Comparison of ENCODE assay signal across 25 mouse cellular contexts in the genomic region with DNA sequence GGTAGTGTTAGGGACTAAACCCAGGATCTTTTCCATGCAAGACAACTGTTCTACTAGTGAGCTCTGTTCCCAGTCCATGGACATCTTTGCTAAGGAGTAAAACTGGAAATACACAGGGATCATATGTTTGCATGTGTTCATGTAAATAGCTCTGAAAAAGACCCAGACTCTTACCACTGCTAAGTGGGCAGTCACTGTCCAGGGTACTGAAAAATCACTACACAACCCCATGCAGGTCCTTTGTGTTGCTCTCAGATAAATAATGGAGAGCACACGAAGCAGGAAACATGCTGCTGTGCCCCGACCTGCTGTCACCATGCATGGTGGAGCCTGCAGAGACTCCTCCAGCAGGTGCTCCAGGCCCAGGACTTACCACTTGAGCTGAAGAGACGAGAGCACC. TPM values are rescaled to one million over a fixed set of nuclear protein-coding genes. Genes with fewer than 3 reads are reported as not detected.
DNase-seq lines count a peak whose midpoint lies in the region; ATAC-seq and TF ChIP-seq lines count a peak whose summit lies in the region.
"Had no signal": no experiment of that assay in that cellular context is flagged by ENCODE, and none has a peak within 500 bp of the region (broad histone marks: within the 10 kb centered on the region; RNA-seq: fewer than 3 reads in every experiment).

No protein-coding gene starts in this region.

- no peak overlapping the region for H3K9ac ChIP-seq in kidney, embryonic 14.5 days (ENCODE audit: low read depth, low read length)
- H3K9ac ChIP-seq: forebrain, embryonic 12.5 days; heart, embryonic 15.5 days; hindbrain, embryonic 12.5 days; limb, embryonic 15.5 days had no signal

- no peak overlapping the region for H3K4me3 ChIP-seq in kidney, embryonic 14.5 days (ENCODE audit: low read length)
- H3K4me3 ChIP-seq: forebrain, embryonic 12.5 days; heart, embryonic 15.5 days; hindbrain, embryonic 12.5 days; limb, embryonic 15.5 days had no signal

- no peak for TF ChIP-seq CTCF in brain, embryonic 14.5 days (IDR thresholded peaks at IDR 0.05; ENCODE audit: borderline replicate concordance, extremely low read depth, insufficient read depth, insufficient read length)

- no peak overlapping the region for H3K27ac ChIP-seq in kidney, embryonic 14.5 days (ENCODE audit: low read depth, low read length)
- H3K27ac ChIP-seq: forebrain, embryonic 12.5 days; heart, embryonic 15.5 days; hindbrain, embryonic 12.5 days; limb, embryonic 15.5 days; macrophage had no signal

- no peak overlapping the region for H3K4me2 ChIP-seq in kidney, embryonic 14.5 days (replicated peaks; ENCODE audit: low read depth, low read length)
- H3K4me2 ChIP-seq: forebrain, embryonic 12.5 days; heart, embryonic 15.5 days; hindbrain, embryonic 12.5 days; limb, embryonic 15.5 days had no signal

- ATAC-seq in kidney, embryonic 14.5 days (ENCODE audit: low FRiP score, low TSS enrichment): 0 out of 2 replicates have a peak, but pooled peaks have one; percentile 6
- ATAC-seq: intestine, embryonic 16.5 days; midbrain, embryonic 16.5 days had no signal

- no peaks in the 10 kb centered on the region for H3K4me1 ChIP-seq in kidney, embryonic 14.5 days (ENCODE audit: control insufficient read depth, insufficient read depth, low read length)
- H3K4me1 ChIP-seq: forebrain, embryonic 12.5 days; heart, embryonic 15.5 days; hindbrain, embryonic 12.5 days; limb, embryonic 15.5 days had no signal

- DNase-seq in kidney, postnatal 14 days: no peak
- DNase-seq in ES-CJ7 (ENCODE audit: low read depth, low spot score): peak; percentile 45
- peak; percentile 3 for DNase-seq in brain, embryonic 14.5 days (ENCODE audit: low read depth)
- peak; percentile 26 for DNase-seq in hindlimb bud, embryonic 11.5 days (ENCODE audit: extremely low spot score, low read depth, low spot score)
- no peak for DNase-seq in layer of hippocampus, postnatal 25 days (ENCODE audit: extremely low spot score in 1 of 2, low spot score in 1 of 2)
- no peak for DNase-seq in natural killer cell, adult 2 months (ENCODE audit: low spot score in 2 of 2)
- DNase-seq: cerebellum, postnatal 14 days; heart, adult 18-20 months; lung, adult 18-20 months; spleen, adult 18-20 months; thymus, postnatal 14 days had no signal

- H3K36me3 ChIP-seq in kidney, embryonic 14.5 days (ENCODE audit: control insufficient read depth, insufficient read depth, low read length): no peaks in the 10 kb centered on the region
- H3K36me3 ChIP-seq: forebrain, embryonic 12.5 days; heart, embryonic 15.5 days; hindbrain, embryonic 12.5 days; limb, embryonic 15.5 days had no signal

- no peak for TF ChIP-seq POLR2A in brain, embryonic 14.5 days (IDR thresholded peaks at IDR 0.05; ENCODE audit: borderline replicate concordance, extremely low read depth, insufficient read depth, insufficient read length, poor library complexity, severe bottlenecking)

- H3K27me3 ChIP-seq in kidney, embryonic 14.5 days (ENCODE audit: control insufficient read depth, insufficient read depth, low read length): no peaks in the 10 kb centered on the region
- H3K27me3 ChIP-seq: forebrain, embryonic 12.5 days; heart, embryonic 15.5 days; hindbrain, embryonic 12.5 days; limb, embryonic 15.5 days had no signal

- WGBS in kidney, embryonic 14.5 days: 39% methylated on average over 3 of the region's 3 CpGs

- no peaks in the 10 kb centered on the region for H3K9me3 ChIP-seq in kidney, embryonic 14.5 days (ENCODE audit: control insufficient read depth, low read length)
- H3K9me3 ChIP-seq: forebrain, embryonic 12.5 days; G1E; heart, embryonic 15.5 days; hindbrain, embryonic 12.5 days; limb, embryonic 15.5 days had no signal

RNA-seq across cellular contexts. Expression of a gene that starts 25.6 kb away (rescaled TPM):
- polyA plus RNA-seq in kidney, embryonic 14.5 days (2014; fragmentation: Nextera tagmentation; extraction: Ambion mirVana): not detected in 2 replicates
- polyA plus RNA-seq in brain, embryonic 14.5 days (2012; rRNA removed): not detected in 2 replicates
- total RNA-seq in layer of hippocampus, postnatal 25 days (2021): not detected
- total RNA-seq: adrenal gland, postnatal 4 days; G1E; gastrocnemius, adult 18-20 months; heart, adult 18-20 months had no signal
- polyA plus RNA-seq: C2C12; forebrain, embryonic 12.5 days; G1E; heart, embryonic 15.5 days; hindbrain, embryonic 12.5 days; intestine, embryonic 16.5 days; limb, embryonic 15.5 days; macrophage; midbrain, embryonic 16.5 days; neural tube, embryonic 11.5 days; stomach, embryonic 16.5 days had no signal

RNA-seq across cellular contexts. Expression of a gene that starts 36.7 kb away (rescaled TPM):
- not detected in 2 replicates for polyA plus RNA-seq in kidney, embryonic 14.5 days (2014; fragmentation: Nextera tagmentation; extraction: Ambion mirVana)
- not detected in 2 replicates for polyA plus RNA-seq in brain, embryonic 14.5 days (2012; rRNA removed)
- total RNA-seq in layer of hippocampus, postnatal 25 days (2021): not detected
- total RNA-seq: adrenal gland, postnatal 4 days; G1E; gastrocnemius, adult 18-20 months; heart, adult 18-20 months had no signal
- polyA plus RNA-seq: C2C12; forebrain, embryonic 12.5 days; G1E; heart, embryonic 15.5 days; hindbrain, embryonic 12.5 days; intestine, embryonic 16.5 days; limb, embryonic 15.5 days; macrophage; midbrain, embryonic 16.5 days; neural tube, embryonic 11.5 days; stomach, embryonic 16.5 days had no signal

RNA-seq across cellular contexts. Expression of a gene that starts 48.6 kb away (rescaled TPM):
- not detected in 2 replicates for polyA plus RNA-seq in kidney, embryonic 14.5 days (2014; fragmentation: Nextera tagmentation; extraction: Ambion mirVana)
- polyA plus RNA-seq in brain, embryonic 14.5 days (2012; rRNA removed): not detected in 2 replicates
- total RNA-seq in layer of hippocampus, postnatal 25 days (2021): not detected
- total RNA-seq: adrenal gland, postnatal 4 days; G1E; gastrocnemius, adult 18-20 months; heart, adult 18-20 months had no signal
- polyA plus RNA-seq: C2C12; forebrain, embryonic 12.5 days; G1E; heart, embryonic 15.5 days; hindbrain, embryonic 12.5 days; intestine, embryonic 16.5 days; limb, embryonic 15.5 days; macrophage; midbrain, embryonic 16.5 days; neural tube, embryonic 11.5 days; stomach, embryonic 16.5 days had no signal

RNA-seq across cellular contexts. Expression of a gene that starts 57.0 kb away (rescaled TPM):
- polyA plus RNA-seq in kidney, embryonic 14.5 days (2014; fragmentation: Nextera tagmentation; extraction: Ambion mirVana): not detected in 2 replicates
- not detected in 2 replicates for polyA plus RNA-seq in brain, embryonic 14.5 days (2012; rRNA removed)
- total RNA-seq in layer of hippocampus, postnatal 25 days (2021): not detected
- total RNA-seq: adrenal gland, postnatal 4 days; G1E; gastrocnemius, adult 18-20 months; heart, adult 18-20 months had no signal
- polyA plus RNA-seq: C2C12; forebrain, embryonic 12.5 days; G1E; heart, embryonic 15.5 days; hindbrain, embryonic 12.5 days; intestine, embryonic 16.5 days; limb, embryonic 15.5 days; macrophage; midbrain, embryonic 16.5 days; neural tube, embryonic 11.5 days; stomach, embryonic 16.5 days had no signal

Comparison
In these comparisons a context has a peak if more than half of its experiments do, and no peak if none do; other contexts are left out.
1. DNase-seq: peak in ES-CJ7 (single experiment), brain, embryonic 14.5 days (single experiment) and hindlimb bud, embryonic 11.5 days (single experiment); none in kidney, postnatal 14 days (single experiment), layer of hippocampus, postnatal 25 days (0 of 2) and natural killer cell, adult 2 months (0 of 2).